Mouse (Mus musculus) CH12.LX (cell line): ENCODE data around the gene Ccnc.

Experiments
- CTCF ChIP-seq, 2 experiments: IDR thresholded peaks in 1 of 2; conservative IDR thresholded peaks in 1 of 2; 2 replicates each; pipeline ENCODE4 v1.5.1; 2011 to 2012; ENCODE audit warnings: low read depth in 2 of 2, low read length in 2 of 2, improper control_type of control experiment in 1 of 2, inconsistent platforms in 1 of 2, mild to moderate bottlenecking in 1 of 2, moderate library complexity in 1 of 2
- GABPA ChIP-seq: IDR thresholded peaks from 2 replicates; pipeline ENCODE4 v1.6.1; 2012; ENCODE audit warnings: low read depth, low read length, improper control_type of control experiment, inconsistent platforms; ENCODE audit not compliant: insufficient replicate concordance
- KAT2A ChIP-seq: IDR thresholded peaks from 2 replicates; pipeline ENCODE4 v1.6.1; 2012; ENCODE audit warnings: low read length, improper control_type of control experiment, inconsistent platforms; ENCODE audit not compliant: insufficient replicate concordance
- MAFK ChIP-seq: IDR thresholded peaks from 2 replicates; pipeline ENCODE4 v1.6.1; 2011; ENCODE audit warnings: low read length, improper control_type of control experiment; ENCODE audit not compliant: insufficient replicate concordance
- NELFE ChIP-seq: IDR thresholded peaks from 2 replicates; pipeline ENCODE4 v1.6.1; 2011; ENCODE audit warnings: low read depth, low read length, improper control_type of control experiment
- TBP ChIP-seq: conservative IDR thresholded peaks from 2 replicates; pipeline ENCODE4 v1.6.1; 2011; ENCODE audit warnings: low read depth, low read length, improper control_type of control experiment

GRCm38 (mm10) chr4:21685595-21686091, 41.9 kb upstream of the Ccnc start, which contains the start of gene Prdm13:
- TF ChIP-seq GABPA = no peak
- no peak for TF ChIP-seq KAT2A
- TF ChIP-seq CTCF (conservative IDR thresholded peaks at IDR 0.05 in 1 of 2, IDR thresholded peaks at IDR 0.05 in 1 of 2; ENCODE audit: low read depth in 2 of 2, low read length in 2 of 2) = no peak
- TF ChIP-seq MAFK = no peak
- TF ChIP-seq TBP = no peak
- no peak for TF ChIP-seq NELFE
